Mouse (Mus musculus): ENCODE data around the gene Adk. TPM values are rescaled to one million over a fixed set of nuclear protein-coding genes. Genes with fewer than 3 reads are reported as not detected.
A peak's percentile ranks its signal among the peaks of the same experiment; 100 is the strongest.

Adk gene
- polyA plus RNA-seq, 1 experiment: 18.5 TPM

GRCm38 (mm10) chr14:21047840-21048239, 4.5 kb upstream of the Adk start:
- Histone ChIP-seq H3K4me3 (ENCODE audit: control insufficient read depth, insufficient read depth, low read length) (no peak overlapping the region), H3K4me1 (replicated peaks; ENCODE audit: control insufficient read depth, insufficient read depth, low read length) (peaks cover 2% of the 10 kb centered on the region; the same call in 1 of the 2 replicates), H3K27ac (ENCODE audit: control insufficient read depth, insufficient read depth, low read length) (no peak overlapping the region), H3K36me3 (ENCODE audit: control insufficient read depth, insufficient read depth, low read length) (no peaks in the 10 kb centered on the region), H3K27me3 (ENCODE audit: control insufficient read depth, insufficient read depth, low read length) (no peaks in the 10 kb centered on the region)
- WGBS: 88% methylated on average over 2 of the region's 2 CpGs
- TF ChIP-seq CTCF (IDR thresholded peaks at IDR 0.05; ENCODE audit: borderline replicate concordance, control insufficient read depth, extremely low read depth, insufficient read depth, low read length, poor library complexity): no peak
- no peak for TF ChIP-seq POLR2A (IDR thresholded peaks at IDR 0.05; ENCODE audit: control insufficient read depth, extremely low read depth, insufficient read depth, low read length, poor library complexity)
- no peak for DNase-seq

GRCm38 (mm10) chr14:21048879-21049278, 3.5 kb upstream of the Adk start:
- no peak for TF ChIP-seq CTCF (IDR thresholded peaks at IDR 0.05; ENCODE audit: borderline replicate concordance, control insufficient read depth, extremely low read depth, insufficient read depth, low read length, poor library complexity)
- no peak for TF ChIP-seq POLR2A (IDR thresholded peaks at IDR 0.05; ENCODE audit: control insufficient read depth, extremely low read depth, insufficient read depth, low read length, poor library complexity)
- H3K4me1 ChIP-seq (replicated peaks; ENCODE audit: control insufficient read depth, insufficient read depth, low read length): peaks cover 4% of the 10 kb centered on the region; the same call in 1 of the 2 replicates
- DNase-seq: peak; percentile 63
- no peaks in the 10 kb centered on the region for H3K27me3 ChIP-seq (ENCODE audit: control insufficient read depth, insufficient read depth, low read length)
- no peak overlapping the region for H3K27ac ChIP-seq (ENCODE audit: control insufficient read depth, insufficient read depth, low read length)
- H3K36me3 ChIP-seq (ENCODE audit: control insufficient read depth, insufficient read depth, low read length): no peaks in the 10 kb centered on the region
- no peak overlapping the region for H3K4me3 ChIP-seq (ENCODE audit: control insufficient read depth, insufficient read depth, low read length)

DNA sequence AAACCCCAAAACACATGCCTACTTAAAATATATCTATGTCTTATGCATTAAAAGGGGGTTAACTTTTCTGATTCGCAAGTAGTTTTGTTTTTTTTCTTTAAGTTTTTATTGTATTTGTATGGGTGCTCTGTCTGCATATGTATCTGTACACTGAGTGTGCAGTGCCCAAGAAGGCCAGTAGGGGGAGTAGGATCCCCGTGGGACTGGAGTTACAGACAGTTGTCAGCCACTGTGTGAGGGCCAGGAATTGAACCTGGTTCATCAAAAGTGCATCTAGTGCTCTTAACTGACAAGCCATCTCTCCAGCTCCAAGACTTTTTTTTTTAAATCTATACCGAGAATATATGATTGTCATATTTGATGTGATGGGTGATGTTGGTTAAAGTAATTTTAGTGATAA, 1.6 kb upstream of the Adk start:
- peak; percentile 27 for DNase-seq

GRCm38 (mm10) chr14:21051380-21052111, 828 bp upstream of the Adk start:
- no peak for DNase-seq
- TF ChIP-seq POLR2A (IDR thresholded peaks at IDR 0.05; ENCODE audit: control insufficient read depth, extremely low read depth, insufficient read depth, low read length, poor library complexity) (no peak), CTCF (IDR thresholded peaks at IDR 0.05; ENCODE audit: borderline replicate concordance, control insufficient read depth, extremely low read depth, insufficient read depth, low read length, poor library complexity) (no peak)
- 5% methylated on average over 28 of the region's 28 CpGs for WGBS

More for the DNA sequence above, 1.6 kb upstream of the Adk start:
- Histone ChIP-seq H3K4me1 (replicated peaks; ENCODE audit: control insufficient read depth, insufficient read depth, low read length) (peaks cover 4% of the 10 kb centered on the region; the same call in 1 of the 2 replicates), H3K4me3 (ENCODE audit: control insufficient read depth, insufficient read depth, low read length) (no peak overlapping the region), H3K27ac (ENCODE audit: control insufficient read depth, insufficient read depth, low read length) (no peak overlapping the region), H3K27me3 (ENCODE audit: control insufficient read depth, insufficient read depth, low read length) (no peaks in the 10 kb centered on the region), H3K36me3 (ENCODE audit: control insufficient read depth, insufficient read depth, low read length) (no peaks in the 10 kb centered on the region)
- TF ChIP-seq POLR2A (IDR thresholded peaks at IDR 0.05; ENCODE audit: control insufficient read depth, extremely low read depth, insufficient read depth, low read length, poor library complexity) (no peak), CTCF (IDR thresholded peaks at IDR 0.05; ENCODE audit: borderline replicate concordance, control insufficient read depth, extremely low read depth, insufficient read depth, low read length, poor library complexity) (no peak)
- 82% methylated on average over 3 of the region's 3 CpGs for WGBS

GRCm38 (mm10) chr14:21052781-21053130, 382 bp downstream of the Adk start:
- TF ChIP-seq POLR2A (IDR thresholded peaks at IDR 0.05; ENCODE audit: control insufficient read depth, extremely low read depth, insufficient read depth, low read length, poor library complexity) (no peak), CTCF (IDR thresholded peaks at IDR 0.05; ENCODE audit: borderline replicate concordance, control insufficient read depth, extremely low read depth, insufficient read depth, low read length, poor library complexity) (no peak)
- DNase-seq: no peak
- H3K27me3 ChIP-seq (ENCODE audit: control insufficient read depth, insufficient read depth, low read length): no peaks in the 10 kb centered on the region
- H3K27ac ChIP-seq (ENCODE audit: control insufficient read depth, insufficient read depth, low read length): no peak overlapping the region
- H3K4me3 ChIP-seq (ENCODE audit: control insufficient read depth, insufficient read depth, low read length): peak overlapping the region; percentile 53
- H3K36me3 ChIP-seq (ENCODE audit: control insufficient read depth, insufficient read depth, low read length): no peaks in the 10 kb centered on the region
- WGBS: under 1% methylated on average over 25 of the region's 25 CpGs
- H3K4me1 ChIP-seq (replicated peaks; ENCODE audit: control insufficient read depth, insufficient read depth, low read length): peaks cover 4% of the 10 kb centered on the region; the same call in 1 of the 2 replicates

More at GRCm38 (mm10) chr14:21051380-21052111, 828 bp upstream of the Adk start:
- peak overlapping the region; percentile 61 for H3K4me3 ChIP-seq (ENCODE audit: control insufficient read depth, insufficient read depth, low read length)
- H3K36me3 ChIP-seq (ENCODE audit: control insufficient read depth, insufficient read depth, low read length): no peaks in the 10 kb centered on the region
- H3K27me3 ChIP-seq (ENCODE audit: control insufficient read depth, insufficient read depth, low read length): no peaks in the 10 kb centered on the region
- peaks cover 4% of the 10 kb centered on the region; the same call in 1 of the 2 replicates for H3K4me1 ChIP-seq (replicated peaks; ENCODE audit: control insufficient read depth, insufficient read depth, low read length)
- H3K27ac ChIP-seq (ENCODE audit: control insufficient read depth, insufficient read depth, low read length): peak overlapping the region; percentile 75

DNA sequence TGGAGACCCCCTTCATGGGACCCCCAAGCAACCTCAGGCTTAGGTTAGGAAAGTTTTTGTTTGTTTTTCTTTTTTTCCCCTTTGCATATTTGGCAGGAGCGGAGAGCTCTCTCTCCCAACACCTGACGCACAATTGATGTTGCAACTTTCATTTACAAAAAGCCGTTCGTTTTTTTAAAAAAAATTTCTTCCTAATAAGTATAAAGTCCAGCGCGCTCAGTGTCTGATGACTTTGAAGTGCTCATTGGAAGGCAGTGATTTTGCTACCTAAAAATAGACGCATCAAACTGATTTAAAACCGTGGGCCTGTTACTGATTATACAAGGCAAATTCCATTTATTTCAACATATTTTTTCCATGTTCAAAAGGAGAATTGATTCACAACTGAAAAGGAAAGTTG, 777 bp downstream of the Adk start:
- Histone ChIP-seq H3K36me3 (ENCODE audit: control insufficient read depth, insufficient read depth, low read length) (no peaks in the 10 kb centered on the region), H3K4me1 (replicated peaks; ENCODE audit: control insufficient read depth, insufficient read depth, low read length) (peaks cover 4% of the 10 kb centered on the region; the same call in 1 of the 2 replicates), H3K4me3 (ENCODE audit: control insufficient read depth, insufficient read depth, low read length) (peak overlapping the region; percentile 53; the same call in 1 of the 2 replicates), H3K27me3 (ENCODE audit: control insufficient read depth, insufficient read depth, low read length) (no peaks in the 10 kb centered on the region), H3K27ac (ENCODE audit: control insufficient read depth, insufficient read depth, low read length) (no peak overlapping the region)
- TF ChIP-seq CTCF (IDR thresholded peaks at IDR 0.05; ENCODE audit: borderline replicate concordance, control insufficient read depth, extremely low read depth, insufficient read depth, low read length, poor library complexity) (no peak), POLR2A (IDR thresholded peaks at IDR 0.05; ENCODE audit: control insufficient read depth, extremely low read depth, insufficient read depth, low read length, poor library complexity) (no peak)
- no peak for DNase-seq
- 17% methylated on average over 8 of the region's 8 CpGs for WGBS

Data from thymus, adult 2 months (tissue).